Mouse (Mus musculus) right cerebral cortex, adult 18-20 months (tissue): Measurements from ENCODE around the gene Hemgn.

Source experiments
- DNase-seq: peaks from one replicate; pipeline ENCODE4 v3.0.0; 2022; ENCODE audit warnings: mixed read lengths

Gene Hemgn

GRCm38 (mm10) chr4:46411489-46411888 lies 1.8 kb downstream of the Hemgn start:
- DNase-seq: no peak

- no peak for DNase-seq
Measured at GRCm38 (mm10) chr4:46410677-46411076, 2.6 kb downstream of the Hemgn start.

- no peak for DNase-seq
Measured at GRCm38 (mm10) chr4:46406966-46407703, 6.2 kb downstream of the Hemgn start.

GRCm38 (mm10) chr4:46404042-46404795 lies 9.1 kb downstream of the Hemgn start:
- DNase-seq: no peak

GRCm38 (mm10) chr4:46398839-46399238 lies 14.5 kb downstream of the Hemgn start:
- DNase-seq: no peak

GRCm38 (mm10) chr4:46395736-46396135 lies 17.6 kb downstream of the Hemgn start:
- DNase-seq: no peak

- DNase-seq: no peak
Measured at GRCm38 (mm10) chr4:46394388-46394787, 18.9 kb downstream of the Hemgn start.

GRCm38 (mm10) chr4:46390390-46390970 lies 22.8 kb downstream of the Hemgn start:
- DNase-seq: peak; percentile 63

GRCm38 (mm10) chr4:46389612-46390341 lies 23.5 kb downstream of the Hemgn start:
- peak; percentile 31 for DNase-seq

- peak; percentile 95 for DNase-seq
Measured at GRCm38 (mm10) chr4:46389013-46389611, 24.2 kb downstream of the Hemgn start, which contains the start of gene Trmo. TSS of gene Trmo (minus strand) at chr4:46389437.

- DNase-seq: no peak
Measured at GRCm38 (mm10) chr4:46388556-46388955, 24.8 kb downstream of the Hemgn start.

- peak; percentile 87 for DNase-seq
Measured at GRCm38 (mm10) chr4:46374869-46375368, 38.4 kb downstream of the Hemgn start.

GRCm38 (mm10) chr4:46374455-46374854 lies 38.9 kb downstream of the Hemgn start:
- no peak for DNase-seq

- peak; percentile 21 for DNase-seq
Measured at GRCm38 (mm10) chr4:46371030-46371429, 42.3 kb downstream of the Hemgn start.

GRCm38 (mm10) chr4:46370406-46370805 lies 42.9 kb downstream of the Hemgn start:
- DNase-seq: no peak

GRCm38 (mm10) chr4:46369070-46369469 lies 44.2 kb downstream of the Hemgn start:
- DNase-seq: no peak

- no peak for DNase-seq
Measured at GRCm38 (mm10) chr4:46367487-46367959, 45.8 kb downstream of the Hemgn start.

- no peak for DNase-seq
Measured at GRCm38 (mm10) chr4:46364360-46364759, 48.9 kb downstream of the Hemgn start.

GRCm38 (mm10) chr4:46361258-46361657 lies 52.0 kb downstream of the Hemgn start:
- peak; percentile 84 for DNase-seq

- no peak for DNase-seq
Measured at GRCm38 (mm10) chr4:46359539-46360253, 53.6 kb downstream of the Hemgn start.

- peak; percentile 9 for DNase-seq
Measured at GRCm38 (mm10) chr4:46356351-46357133, 56.8 kb downstream of the Hemgn start.
